Mouse (Mus musculus): Measurements from ENCODE around the gene Zbtb48. TPM values are rescaled to one million over a fixed set of nuclear protein-coding genes. Genes with fewer than 3 reads are reported as not detected.

Zbtb48 gene
- polyA plus RNA-seq, 1 experiment from 2014 or later = 20.7 TPM

GRCm38 (mm10) chr4:151981363-151981762, 46.1 kb downstream of the Zbtb48 start:
- Histone ChIP-seq H3K4me3 (ENCODE audit: low read depth, low read length) (no peak overlapping the region), H3K9ac (ENCODE audit: low read length) (no peak overlapping the region), H3K4me2 (ENCODE audit: low read depth, low read length, severe bottlenecking) (no peak overlapping the region), H3K27me3 (ENCODE audit: control insufficient read depth, insufficient read depth, low read length) (no peaks in the 10 kb centered on the region), H3K9me3 (ENCODE audit: control insufficient read depth, low read length) (no peaks in the 10 kb centered on the region), H3K36me3 (ENCODE audit: control insufficient read depth, insufficient read depth, low read length) (no peaks in the 10 kb centered on the region; the same call in 1 of the 2 replicates), H3K4me1 (replicated peaks; ENCODE audit: control insufficient read depth, insufficient read depth, low read length) (no peaks in the 10 kb centered on the region), H3K27ac (ENCODE audit: low read depth, low read length) (no peak overlapping the region)
- ATAC-seq (replicated peaks; ENCODE audit: low FRiP score) = peak; percentile 61
- WGBS = 15% methylated on average over 5 of the region's 5 CpGs
- DNase-seq (ENCODE audit: low spot score) = peak; percentile 89

DNA sequence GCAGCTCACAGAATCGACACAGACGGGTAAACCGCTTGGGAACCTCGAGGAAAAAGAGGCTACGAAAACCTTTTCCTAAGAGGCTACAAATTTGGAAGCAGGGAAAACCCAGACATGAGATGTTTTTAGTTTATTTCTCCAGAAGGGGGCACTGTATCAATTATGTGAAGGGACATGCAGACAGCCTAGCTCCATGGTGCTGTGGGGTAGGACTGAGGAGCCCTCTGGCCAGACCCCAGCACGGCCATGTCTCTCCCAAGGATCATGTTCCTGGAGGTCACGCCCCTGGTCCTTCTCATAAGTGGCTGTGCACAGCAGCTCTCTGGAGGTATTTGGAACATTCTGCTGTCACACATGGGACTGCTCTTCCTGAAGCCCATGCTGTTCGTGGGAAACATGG, 46.8 kb downstream of the Zbtb48 start:
- no peak overlapping the region for H3K4me3 ChIP-seq (ENCODE audit: low read depth, low read length)
- H3K27ac ChIP-seq (ENCODE audit: low read depth, low read length) = no peak overlapping the region
- no peaks in the 10 kb centered on the region for H3K9me3 ChIP-seq (ENCODE audit: control insufficient read depth, low read length)
- no peaks in the 10 kb centered on the region; the same call in 1 of the 2 replicates for H3K36me3 ChIP-seq (ENCODE audit: control insufficient read depth, insufficient read depth, low read length)
- H3K27me3 ChIP-seq (ENCODE audit: control insufficient read depth, insufficient read depth, low read length) = no peaks in the 10 kb centered on the region
- H3K9ac ChIP-seq (ENCODE audit: low read length) = no peak overlapping the region
- WGBS = 84% methylated on average over 8 of the region's 8 CpGs
- no peak for DNase-seq (ENCODE audit: low spot score)
- no peak overlapping the region for H3K4me2 ChIP-seq (ENCODE audit: low read depth, low read length, severe bottlenecking)
- ATAC-seq (replicated peaks; ENCODE audit: low FRiP score) = no peak
- no peaks in the 10 kb centered on the region for H3K4me1 ChIP-seq (replicated peaks; ENCODE audit: control insufficient read depth, insufficient read depth, low read length)

DNA sequence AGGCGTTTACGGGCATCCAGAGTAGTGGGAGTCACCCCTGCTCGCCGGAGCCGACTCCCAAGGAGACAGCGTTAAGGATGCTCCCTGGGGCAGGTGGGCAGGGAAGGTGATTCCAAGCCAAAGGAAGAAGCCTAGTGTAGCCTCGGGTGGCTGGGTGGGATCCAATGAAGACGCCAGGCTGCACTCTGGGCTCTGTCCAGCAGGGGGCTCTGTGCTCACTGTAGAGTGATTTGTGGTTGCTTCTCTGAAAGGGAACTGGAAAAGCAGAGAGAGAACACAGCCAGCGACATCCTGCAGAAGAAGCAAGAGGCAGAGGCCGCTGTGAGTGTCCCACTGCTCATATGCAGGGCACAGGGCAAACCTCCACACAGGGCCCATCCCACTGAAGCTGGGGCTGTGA, 49.7 kb downstream of the Zbtb48 start:
- ATAC-seq (replicated peaks; ENCODE audit: low FRiP score) = no peak
- no peak overlapping the region for H3K9ac ChIP-seq (ENCODE audit: low read length)
- H3K27me3 ChIP-seq (ENCODE audit: control insufficient read depth, insufficient read depth, low read length) = no peaks in the 10 kb centered on the region
- no peak overlapping the region for H3K27ac ChIP-seq (ENCODE audit: low read depth, low read length)
- DNase-seq (ENCODE audit: low spot score) = peak; percentile 91
- no peaks in the 10 kb centered on the region for H3K4me1 ChIP-seq (replicated peaks; ENCODE audit: control insufficient read depth, insufficient read depth, low read length)
- H3K36me3 ChIP-seq (ENCODE audit: control insufficient read depth, insufficient read depth, low read length) = peaks cover 6% of the 10 kb centered on the region
- H3K4me3 ChIP-seq (ENCODE audit: low read depth, low read length) = no peak overlapping the region
- H3K4me2 ChIP-seq (ENCODE audit: low read depth, low read length, severe bottlenecking) = no peak overlapping the region
- WGBS = 48% methylated on average over 10 of the region's 10 CpGs
- H3K9me3 ChIP-seq (ENCODE audit: control insufficient read depth, low read length) = no peaks in the 10 kb centered on the region; the same call in 1 of the 2 replicates

DNA sequence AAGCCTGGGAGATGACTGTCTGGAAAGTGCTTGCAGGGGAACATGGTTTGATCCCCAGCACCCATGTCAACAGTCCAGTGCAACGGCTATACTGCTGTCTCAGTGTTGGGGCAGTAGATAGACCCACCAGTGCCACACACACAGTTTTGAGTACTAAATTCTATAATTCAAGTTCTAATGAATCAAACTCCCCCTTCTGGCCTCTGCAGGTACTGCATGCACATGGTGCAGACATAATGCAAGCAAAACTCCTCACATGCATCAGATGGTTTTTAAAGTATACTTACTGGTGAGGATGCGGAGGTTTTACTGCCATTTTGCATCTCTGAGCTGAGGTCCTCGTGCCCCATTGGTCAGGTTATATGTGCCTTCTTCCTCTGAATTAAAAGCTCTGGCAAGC, 52.0 kb downstream of the Zbtb48 start:
- Histone ChIP-seq H3K4me3 (ENCODE audit: low read depth, low read length) (no peak overlapping the region), H3K4me2 (ENCODE audit: low read depth, low read length, severe bottlenecking) (no peak overlapping the region), H3K9me3 (ENCODE audit: control insufficient read depth, low read length) (no peaks in the 10 kb centered on the region; the same call in 1 of the 2 replicates), H3K27ac (ENCODE audit: low read depth, low read length) (no peak overlapping the region), H3K4me1 (replicated peaks; ENCODE audit: control insufficient read depth, insufficient read depth, low read length) (no peaks in the 10 kb centered on the region), H3K27me3 (ENCODE audit: control insufficient read depth, insufficient read depth, low read length) (no peaks in the 10 kb centered on the region), H3K36me3 (ENCODE audit: control insufficient read depth, insufficient read depth, low read length) (peaks cover 6% of the 10 kb centered on the region), H3K9ac (ENCODE audit: low read length) (no peak overlapping the region)
- DNase-seq (ENCODE audit: low spot score) (peak; percentile 73), ATAC-seq (replicated peaks; ENCODE audit: low FRiP score) (no peak)
- 91% methylated on average over 3 of the region's 3 CpGs for WGBS

DNA sequence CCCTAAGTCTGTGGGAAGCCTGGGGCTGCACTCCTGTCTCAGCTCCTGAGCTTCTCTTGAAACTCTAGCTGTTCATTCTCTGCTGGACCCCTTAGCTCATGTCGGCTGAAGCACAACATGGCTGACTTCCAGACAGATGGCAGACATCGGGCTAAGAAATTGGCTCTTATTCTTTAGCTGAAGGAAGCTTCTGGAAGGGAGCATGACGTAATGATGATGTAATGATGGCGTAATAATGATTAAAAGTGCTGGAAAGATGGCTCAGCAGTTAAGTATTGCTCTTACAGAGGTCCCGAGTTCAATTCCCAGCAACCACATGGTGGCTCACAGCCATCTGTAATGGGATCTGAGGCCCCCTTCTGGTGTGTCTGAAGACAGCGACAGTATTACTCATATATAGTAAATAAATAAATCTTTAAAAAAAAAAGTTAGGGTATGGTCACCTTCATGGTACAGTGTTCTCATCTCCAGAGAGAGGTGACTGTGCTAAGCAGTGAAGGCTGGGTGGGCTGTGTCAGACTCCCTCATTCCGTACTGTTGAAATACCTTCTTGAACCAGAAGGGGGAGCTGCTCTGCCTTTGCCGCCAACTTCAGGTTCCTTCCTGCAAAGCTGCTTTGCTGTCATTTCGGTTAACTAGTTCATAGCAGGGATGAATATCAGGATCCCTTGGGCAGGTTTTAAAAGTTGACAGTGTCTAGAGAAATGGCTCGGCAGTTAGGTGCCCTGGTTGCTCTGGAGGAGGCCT, 55.1 kb downstream of the Zbtb48 start:
- ATAC-seq (replicated peaks; ENCODE audit: low FRiP score) = 0 out of 2 replicates have a peak, but pooled peaks have one; percentile 33
- no peak overlapping the region for H3K4me3 ChIP-seq (ENCODE audit: low read depth, low read length)
- H3K9me3 ChIP-seq (ENCODE audit: control insufficient read depth, low read length) = no peaks in the 10 kb centered on the region; the same call in 1 of the 2 replicates
- peak; percentile 64 for DNase-seq (ENCODE audit: low spot score)
- no peak overlapping the region for H3K27ac ChIP-seq (ENCODE audit: low read depth, low read length)
- no peaks in the 10 kb centered on the region for H3K4me1 ChIP-seq (replicated peaks; ENCODE audit: control insufficient read depth, insufficient read depth, low read length)
- 69% methylated on average over 10 of the region's 10 CpGs for WGBS
- H3K9ac ChIP-seq (ENCODE audit: low read length) = no peak overlapping the region
- no peak overlapping the region for H3K4me2 ChIP-seq (ENCODE audit: low read depth, low read length, severe bottlenecking)
- no peaks in the 10 kb centered on the region for H3K27me3 ChIP-seq (ENCODE audit: control insufficient read depth, insufficient read depth, low read length)
- H3K36me3 ChIP-seq (ENCODE audit: control insufficient read depth, insufficient read depth, low read length) = peaks cover 6% of the 10 kb centered on the region

Other genes starting within 250 kb of the Zbtb48 start
- gene Camta1, start 165.8 kb downstream of the Zbtb48 start, polyA plus RNA-seq (2014; fragmentation: Nextera tagmentation; extraction: Ambion mirVana) = 140 and 142 TPM in 2 replicates
- 94.4 and 96.9 TPM in 2 replicates for gene Dnajc11, start 94.0 kb downstream of the Zbtb48 start, polyA plus RNA-seq (2014; fragmentation: Nextera tagmentation; extraction: Ambion mirVana)
- gene Thap3, start 38.7 kb downstream of the Zbtb48 start, polyA plus RNA-seq (2014; fragmentation: Nextera tagmentation; extraction: Ambion mirVana) = 25.1 and 28.9 TPM in 2 replicates
- gene Phf13, start 31.4 kb downstream of the Zbtb48 start, polyA plus RNA-seq (2014; fragmentation: Nextera tagmentation; extraction: Ambion mirVana) = 27.0 and 28.6 TPM in 2 replicates
- 3.9 and 5.3 TPM in 2 replicates for gene Klhl21, start 18.9 kb downstream of the Zbtb48 start, polyA plus RNA-seq (2014; fragmentation: Nextera tagmentation; extraction: Ambion mirVana)
- 0.24 and 0.67 TPM in 2 replicates for gene Tas1r1, start 10.9 kb upstream of the Zbtb48 start, polyA plus RNA-seq (2014; fragmentation: Nextera tagmentation; extraction: Ambion mirVana)
- 41.0 and 41.9 TPM in 2 replicates for gene Nol9, start 11.7 kb upstream of the Zbtb48 start, polyA plus RNA-seq (2014; fragmentation: Nextera tagmentation; extraction: Ambion mirVana)
- 8.0 and 8.2 TPM in 2 replicates for gene Plekhg5, start 44.8 kb upstream of the Zbtb48 start, polyA plus RNA-seq (2014; fragmentation: Nextera tagmentation; extraction: Ambion mirVana)
- gene Tnfrsf25, start 88.3 kb upstream of the Zbtb48 start, polyA plus RNA-seq (2014; fragmentation: Nextera tagmentation; extraction: Ambion mirVana) = 0.49 TPM in 1 of 2 replicates, not detected in the other
- gene Espn, start 124.7 kb upstream of the Zbtb48 start, polyA plus RNA-seq (2014; fragmentation: Nextera tagmentation; extraction: Ambion mirVana) = 0.90 and 1.2 TPM in 2 replicates
- gene Hes2, start 131.2 kb upstream of the Zbtb48 start, polyA plus RNA-seq (2014; fragmentation: Nextera tagmentation; extraction: Ambion mirVana) = not detected in 2 replicates
- 75.1 and 77.8 TPM in 2 replicates for gene Acot7, start 150.5 kb upstream of the Zbtb48 start, polyA plus RNA-seq (2014; fragmentation: Nextera tagmentation; extraction: Ambion mirVana)
- gene Gpr153, start 246.6 kb upstream of the Zbtb48 start, polyA plus RNA-seq (2014; fragmentation: Nextera tagmentation; extraction: Ambion mirVana) = 6.1 and 6.6 TPM in 2 replicates